Mouse (Mus musculus) kidney, adult 2 months (tissue): Measurements from ENCODE around the gene Cubn.

ENCODE experiments used
- CTCF ChIP-seq: fragments of 200-500 bp; conservative IDR thresholded peaks from 2 replicates; pipeline ENCODE4 v1.5.1; 2011; ENCODE audit warnings: low read depth, mild to moderate bottlenecking, control low read depth, low read length, moderate library complexity, mixed read lengths; ENCODE audit not compliant: insufficient read depth, insufficient read length
- POLR2A ChIP-seq: fragments of 200-500 bp; IDR thresholded peaks from one replicate; pipeline ENCODE4 v1.6.1; 2011; ENCODE audit warnings: low read depth, low read length, control low read depth

DNA sequence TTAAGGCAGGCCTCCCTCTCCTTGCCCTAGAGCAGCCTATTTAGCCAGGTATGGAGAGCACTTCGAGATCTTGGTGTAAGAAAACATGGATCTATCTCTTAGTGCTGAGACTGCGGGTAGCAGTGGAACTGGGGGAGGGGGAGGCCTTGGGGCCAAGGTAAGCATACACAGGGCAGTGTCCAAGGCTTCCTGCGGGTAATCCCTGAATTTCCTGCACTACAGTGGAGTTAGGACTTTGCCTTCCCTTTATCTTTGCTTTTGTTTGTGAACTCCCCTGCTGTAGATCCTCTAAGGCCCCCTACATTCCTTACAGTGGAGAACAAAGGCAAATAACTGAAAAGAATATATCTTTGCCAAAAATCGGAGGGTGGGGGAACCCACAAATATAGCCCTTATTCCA, 23.3 kb upstream of the Cubn start:
- TF ChIP-seq CTCF, result no peak
- no peak for TF ChIP-seq POLR2A
